Mouse (Mus musculus): ENCODE results near the gene Olfr98.

- no peak for TF ChIP-seq POLR2A (IDR thresholded peaks at IDR 0.05; ENCODE audit: borderline replicate concordance, control insufficient read depth, low read depth, low read length)
- peak; percentile 14; the same call in 1 of the 2 replicates for TF ChIP-seq CTCF (IDR thresholded peaks at IDR 0.05; ENCODE audit: control insufficient read depth, insufficient read depth, low read length)
These were observed 16.8 kb downstream of the Olfr98 start for GRCm38 (mm10) chr17:37246715-37247114.
